Mouse (Mus musculus) heart, embryonic 13.5 days (tissue): ENCODE measurements around the gene Pcdh15. TPM values are rescaled to one million over a fixed set of nuclear protein-coding genes. Genes with fewer than 3 reads are reported as not detected.

Experiments
- ATAC-seq: fragments of 200-750 bp; cut with Nextera tagmentation; 2 replicates; pipeline ENCODE4 v1.8.0; 2017; ENCODE audit warnings: moderate TSS enrichment; ENCODE audit not compliant: insufficient number of reproducible peaks, low FRiP score, low TSS enrichment; ENCODE audit errors: extremely low read depth
- H3K27ac ChIP-seq: fragments of 300-500 bp; sonication (generic); replicated peaks from 2 replicates; pipeline ENCODE4 v1.5.1; 2015; ENCODE audit warnings: moderate library complexity, mild to moderate bottlenecking, inconsistent platforms
- H3K27me3 ChIP-seq: fragments of 300-500 bp; sonication (generic); replicated peaks from 2 replicates; pipeline ENCODE4 v1.6.1; 2015; ENCODE audit warnings: mild to moderate bottlenecking, inconsistent platforms
- H3K36me3 ChIP-seq: fragments of 300-500 bp; sonication (generic); 2 replicates; pipeline ENCODE4 v1.6.1; 2015; ENCODE audit warnings: mild to moderate bottlenecking, inconsistent platforms
- H3K4me1 ChIP-seq: fragments of 300-500 bp; sonication (generic); 2 replicates; pipeline ENCODE4 v1.6.1; 2015; ENCODE audit warnings: inconsistent platforms
- H3K4me2 ChIP-seq: fragments of 300-500 bp; sonication (generic); 2 replicates; pipeline ENCODE4 v1.6.1; 2015; ENCODE audit warnings: inconsistent platforms, mild to moderate bottlenecking, moderate library complexity
- H3K4me3 ChIP-seq: fragments of 300-500 bp; sonication (generic); 2 replicates; pipeline ENCODE4 v1.5.1; 2015; ENCODE audit warnings: moderate library complexity, mild to moderate bottlenecking, inconsistent platforms
- H3K9ac ChIP-seq: fragments of 300-500 bp; sonication (generic); 2 replicates; pipeline ENCODE4 v1.6.1; 2015; ENCODE audit warnings: inconsistent platforms, mild to moderate bottlenecking, moderate library complexity
- H3K9me3 ChIP-seq: fragments of 300-500 bp; sonication (generic); 2 replicates; pipeline ENCODE4 v1.6.1; 2016; ENCODE audit warnings: inconsistent platforms
- WGBS: fragments of 180-500 bp; shearing (Covaris S2); methylation state at CpG from one replicate; pipeline ENCODE4 v1.1.7; 2015; ENCODE audit warnings: mixed read lengths; 5-methylcytosine and 5-hydroxymethylcytosine counted together
- polyA plus RNA-seq: library from polyadenylated mRNA; unstranded; fragments of >200 nt; fragmentation: Nextera tagmentation; extraction: Ambion mirVana; gene quantifications from 2 replicates; pipeline ENCODE4 v1.2.1, GENCODE M21; 2015

Gene Pcdh15
- polyA plus RNA-seq, 1 experiment from 2014 or later, result 0.59 TPM

DNA sequence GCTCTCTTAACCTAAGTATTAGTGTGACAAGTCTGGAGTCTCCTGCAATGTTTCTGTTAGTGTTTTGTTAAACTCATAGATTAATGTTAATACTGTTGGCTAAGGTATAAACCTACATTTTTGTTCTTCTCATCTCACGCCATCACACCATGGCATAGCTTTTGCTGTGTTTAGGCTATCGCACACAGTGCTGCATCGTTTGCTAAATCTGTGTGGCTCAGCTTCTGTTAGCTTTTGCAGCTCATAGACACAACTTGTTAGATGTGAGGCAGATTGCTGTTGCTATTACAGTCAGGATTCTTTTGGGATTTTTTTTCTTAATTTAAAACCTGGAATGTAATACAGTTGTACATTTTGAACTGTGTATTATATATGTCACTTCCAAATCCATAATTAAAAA is 1031.7 kb downstream of the Pcdh15 start:
- Histone ChIP-seq H3K27ac (no peak overlapping the region), H3K36me3 (no peaks in the 10 kb centered on the region), H3K9me3 (no peaks in the 10 kb centered on the region), H3K27me3 (no peaks in the 10 kb centered on the region), H3K4me1 (0 out of 2 replicates have a peak, but pooled peaks cover 3% of the 10 kb centered on the region), H3K9ac (no peak overlapping the region), H3K4me2 (no peak overlapping the region), H3K4me3 (no peak overlapping the region)
- ATAC-seq, result no peak
- 63% methylated on average over 3 of the region's 3 CpGs for WGBS

GRCm38 (mm10) chr10:74147966-74148365 is 1048.8 kb downstream of the Pcdh15 start:
- Histone ChIP-seq H3K4me2 (no peak overlapping the region), H3K9me3 (no peaks in the 10 kb centered on the region; the same call in 1 of the 2 replicates), H3K4me3 (no peak overlapping the region), H3K9ac (no peak overlapping the region), H3K27me3 (no peaks in the 10 kb centered on the region), H3K4me1 (no peaks in the 10 kb centered on the region), H3K27ac (no peak overlapping the region), H3K36me3 (no peaks in the 10 kb centered on the region)
- ATAC-seq, result no peak

DNA sequence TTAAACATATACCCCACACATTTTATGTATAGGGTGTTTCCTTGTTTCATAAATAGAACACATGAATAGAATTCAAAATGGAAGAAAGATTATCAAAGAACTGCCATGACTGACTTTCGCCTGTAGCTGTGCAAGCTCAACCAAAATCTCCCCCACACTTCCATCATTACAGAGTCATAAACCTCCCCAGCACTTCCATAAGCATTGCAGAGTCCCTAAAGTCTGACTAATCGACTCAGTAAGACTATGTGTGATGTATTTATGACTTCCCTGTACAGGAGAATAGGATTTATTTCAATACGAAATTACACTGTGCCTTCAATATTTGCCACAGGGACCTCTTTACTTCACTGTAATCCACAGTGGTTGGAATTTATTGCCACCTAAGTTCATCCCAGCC is 1082.8 kb downstream of the Pcdh15 start:
- 54% methylated on average over 3 of the region's 3 CpGs for WGBS
- H3K4me3 ChIP-seq, result no peak overlapping the region
- no peak overlapping the region for H3K9ac ChIP-seq
- H3K4me1 ChIP-seq, result no peaks in the 10 kb centered on the region
- H3K4me2 ChIP-seq, result no peak overlapping the region
- H3K27ac ChIP-seq, result no peak overlapping the region
- no peaks in the 10 kb centered on the region for H3K9me3 ChIP-seq
- no peak for ATAC-seq
- H3K27me3 ChIP-seq, result no peaks in the 10 kb centered on the region
- H3K36me3 ChIP-seq, result no peaks in the 10 kb centered on the region

GRCm38 (mm10) chr10:74203650-74204049 is 1104.5 kb downstream of the Pcdh15 start:
- Histone ChIP-seq H3K4me3 (no peak overlapping the region), H3K9me3 (no peaks in the 10 kb centered on the region), H3K4me1 (no peaks in the 10 kb centered on the region), H3K36me3 (no peaks in the 10 kb centered on the region), H3K9ac (no peak overlapping the region), H3K27me3 (no peaks in the 10 kb centered on the region), H3K4me2 (no peak overlapping the region), H3K27ac (no peak overlapping the region)
- no peak for ATAC-seq

DNA sequence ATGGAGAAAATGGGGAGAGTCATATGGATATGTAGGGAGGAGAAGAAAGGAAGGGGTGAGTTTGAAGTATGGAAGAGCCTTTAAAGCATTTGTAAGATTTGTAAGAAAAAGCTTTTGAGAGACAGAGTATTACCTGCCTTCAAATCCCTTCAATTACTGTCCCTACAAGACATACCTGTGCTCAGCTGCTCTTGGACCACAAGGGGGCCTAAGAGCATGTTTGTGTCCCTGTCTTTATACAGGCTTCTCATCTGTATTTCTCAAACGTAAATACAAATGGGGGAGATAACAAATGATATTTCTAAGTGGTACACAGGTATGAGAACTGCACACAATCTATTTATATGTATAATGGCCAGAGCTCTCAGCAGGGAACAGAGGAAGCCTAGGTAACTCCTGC is 1118.1 kb downstream of the Pcdh15 start:
- H3K27ac ChIP-seq, result no peak overlapping the region
- H3K27me3 ChIP-seq, result no peaks in the 10 kb centered on the region
- peaks cover 8% of the 10 kb centered on the region for H3K4me1 ChIP-seq
- H3K9ac ChIP-seq, result no peak overlapping the region
- no peak overlapping the region for H3K4me2 ChIP-seq
- H3K36me3 ChIP-seq, result no peaks in the 10 kb centered on the region
- no peaks in the 10 kb centered on the region for H3K9me3 ChIP-seq
- no peak for ATAC-seq
- 37% methylated on average over 1 of the region's 1 CpGs for WGBS
- no peak overlapping the region for H3K4me3 ChIP-seq

GRCm38 (mm10) chr10:74220439-74220838 is 1121.3 kb downstream of the Pcdh15 start:
- peaks cover 8% of the 10 kb centered on the region for H3K4me1 ChIP-seq
- no peak for ATAC-seq
- H3K4me3 ChIP-seq, result no peak overlapping the region
- no peak overlapping the region for H3K27ac ChIP-seq
- H3K36me3 ChIP-seq, result no peaks in the 10 kb centered on the region
- WGBS, result 50% methylated on average over 2 of the region's 2 CpGs
- H3K9ac ChIP-seq, result no peak overlapping the region
- no peaks in the 10 kb centered on the region for H3K9me3 ChIP-seq
- H3K4me2 ChIP-seq, result no peak overlapping the region
- no peaks in the 10 kb centered on the region for H3K27me3 ChIP-seq

DNA sequence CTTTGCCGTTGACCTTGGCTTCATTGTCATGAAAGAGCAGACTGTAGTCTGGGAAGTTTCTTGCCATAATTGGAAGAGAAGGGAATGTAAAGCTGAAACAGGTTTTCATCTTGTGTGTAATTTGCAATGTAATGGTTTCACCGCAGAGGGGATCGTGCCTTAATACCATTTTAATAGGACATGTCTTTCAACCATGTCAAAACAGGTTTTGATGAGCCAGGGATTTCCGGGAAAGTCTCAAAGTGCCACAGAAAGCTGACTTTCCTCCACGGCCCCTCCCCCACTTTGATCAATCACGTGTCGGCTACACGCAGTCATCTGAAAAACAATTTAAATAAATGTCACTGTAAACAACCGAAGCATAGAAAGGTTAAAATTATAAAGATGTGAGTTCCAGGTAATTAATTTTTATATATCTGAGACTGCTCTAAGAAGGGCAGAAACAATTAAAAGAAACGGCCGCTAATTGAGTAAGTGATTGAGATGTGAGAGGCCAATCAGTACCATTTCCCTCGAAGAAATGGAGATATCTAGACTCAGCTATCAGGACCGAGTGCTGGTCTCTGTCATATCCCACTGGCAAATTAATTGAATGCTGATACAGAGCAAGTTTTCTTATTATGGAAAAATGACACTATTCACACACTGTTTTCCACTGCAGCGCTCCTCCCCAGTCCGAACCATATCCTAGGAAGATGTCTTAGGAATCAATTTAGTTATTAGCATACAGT is 1158.7 kb downstream of the Pcdh15 start:
- Histone ChIP-seq H3K27ac (no peak overlapping the region), H3K36me3 (no peaks in the 10 kb centered on the region)
- ATAC-seq, result no peak

DNA sequence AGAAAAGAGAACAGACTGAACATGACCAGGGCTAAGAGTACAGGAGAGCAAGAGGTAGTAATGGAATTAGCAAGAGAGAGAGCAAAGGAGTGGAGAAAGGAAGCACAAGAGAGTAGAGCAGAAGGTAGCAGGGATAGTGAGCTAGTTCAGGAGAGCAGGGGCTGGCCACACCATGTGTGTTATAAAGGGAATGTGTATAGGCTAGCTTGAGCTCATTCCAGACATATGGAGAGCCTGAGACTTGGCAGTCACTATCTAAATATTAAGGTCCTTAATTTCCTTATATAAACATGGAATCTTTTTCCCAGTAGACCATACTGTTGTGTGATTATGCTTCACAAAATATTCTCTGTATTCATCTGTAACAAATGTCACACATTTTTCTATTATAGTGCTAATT is 1159.5 kb downstream of the Pcdh15 start:
- no peak overlapping the region for H3K4me2 ChIP-seq
- H3K9ac ChIP-seq, result no peak overlapping the region
- H3K27ac ChIP-seq, result no peak overlapping the region
- no peaks in the 10 kb centered on the region for H3K27me3 ChIP-seq
- no peak for ATAC-seq
- H3K4me3 ChIP-seq, result no peak overlapping the region
- no peaks in the 10 kb centered on the region for H3K9me3 ChIP-seq
- no peaks in the 10 kb centered on the region for H3K36me3 ChIP-seq
- no peaks in the 10 kb centered on the region for H3K4me1 ChIP-seq

More for the DNA sequence above, 1158.7 kb downstream of the Pcdh15 start:
- Histone ChIP-seq H3K27me3 (no peaks in the 10 kb centered on the region), H3K9ac (no peak overlapping the region), H3K4me1 (no peaks in the 10 kb centered on the region), H3K4me2 (no peak overlapping the region), H3K9me3 (no peaks in the 10 kb centered on the region), H3K4me3 (no peak overlapping the region)
- 80% methylated on average over 15 of the region's 15 CpGs for WGBS

- Histone ChIP-seq H3K4me3 (no peak overlapping the region), H3K4me2 (no peak overlapping the region), H3K27ac (no peak overlapping the region), H3K9me3 (0 out of 2 replicates have a peak, but pooled peaks cover 5% of the 10 kb centered on the region), H3K4me1 (0 out of 2 replicates have a peak, but pooled peaks cover 7% of the 10 kb centered on the region), H3K9ac (no peak overlapping the region), H3K36me3 (no peaks in the 10 kb centered on the region), H3K27me3 (no peaks in the 10 kb centered on the region)
- no peak for ATAC-seq
- WGBS, result 49% methylated on average over 6 of the region's 6 CpGs
Measured at GRCm38 (mm10) chr10:74269637-74270269, 1170.6 kb downstream of the Pcdh15 start.

- Histone ChIP-seq H3K27me3 (no peaks in the 10 kb centered on the region), H3K9ac (no peak overlapping the region), H3K4me2 (no peak overlapping the region), H3K4me3 (no peak overlapping the region), H3K27ac (peak overlapping the region; percentile 57), H3K9me3 (0 out of 2 replicates have a peak, but pooled peaks cover 5% of the 10 kb centered on the region), H3K36me3 (no peaks in the 10 kb centered on the region), H3K4me1 (0 out of 2 replicates have a peak, but pooled peaks cover 7% of the 10 kb centered on the region)
- no peak; the same call in 1 of the 2 replicates for ATAC-seq
- 47% methylated on average over 5 of the region's 5 CpGs for WGBS
Measured at GRCm38 (mm10) chr10:74270894-74271293, 1171.8 kb downstream of the Pcdh15 start.

DNA sequence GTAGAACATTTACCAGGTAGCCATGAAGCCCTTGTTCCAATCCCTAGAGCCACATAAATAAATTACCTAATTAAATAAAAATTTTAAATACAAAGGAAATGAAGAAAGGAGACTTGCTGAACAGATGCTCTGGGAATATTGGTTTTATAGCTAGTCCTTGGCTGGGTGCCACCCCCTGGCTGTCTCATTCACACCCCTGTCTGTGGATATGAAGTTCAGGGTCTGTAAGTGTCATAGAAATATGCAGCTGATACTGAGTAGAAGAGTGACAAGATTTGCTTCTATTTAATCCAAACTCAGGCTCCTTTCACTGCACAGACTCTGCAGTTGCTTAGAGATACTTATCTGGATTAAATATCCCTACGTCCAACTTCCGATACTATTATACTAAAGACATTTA is 1205.0 kb downstream of the Pcdh15 start:
- Histone ChIP-seq H3K27ac (no peak overlapping the region), H3K27me3 (no peaks in the 10 kb centered on the region), H3K36me3 (no peaks in the 10 kb centered on the region), H3K4me1 (peaks cover 3% of the 10 kb centered on the region; the same call in 1 of the 2 replicates), H3K9ac (no peak overlapping the region), H3K4me2 (no peak overlapping the region), H3K4me3 (no peak overlapping the region), H3K9me3 (no peaks in the 10 kb centered on the region)
- 60% methylated on average over 2 of the region's 2 CpGs for WGBS
- no peak for ATAC-seq
